Mouse (Mus musculus): ENCODE measurements at regions not wholly inside any gene's neighbourhood (a gene's known extent, or its start where the extent isn't known, plus 50 kb on each side); places are given as distances from the start of the nearest gene placed in this dataset.
A peak's percentile ranks its signal among the peaks of the same experiment; 100 is the strongest.

- Histone ChIP-seq H3K4me2 (no peak overlapping the region), H3K4me3 (replicated peaks) (no peak overlapping the region), H3K27me3 (no peaks in the 10 kb centered on the region), H3K4me1 (no peaks in the 10 kb centered on the region), H3K36me3 (no peaks in the 10 kb centered on the region), H3K9me3 (replicated peaks) (no peaks in the 10 kb centered on the region), H3K27ac (no peak overlapping the region), H3K9ac (no peak overlapping the region)
- ATAC-seq (replicated peaks; ENCODE audit: low FRiP score) = no peak
- 64% methylated on average over 1 of the region's 1 CpGs for WGBS
Measured at GRCm38 (mm10) chr1:69367531-69367930, 259.7 kb upstream of the Erbb4 start.

- Histone ChIP-seq H3K27ac (no peak overlapping the region), H3K4me1 (no peaks in the 10 kb centered on the region), H3K9ac (no peak overlapping the region), H3K9me3 (replicated peaks) (no peaks in the 10 kb centered on the region), H3K36me3 (no peaks in the 10 kb centered on the region), H3K4me2 (no peak overlapping the region), H3K4me3 (replicated peaks) (no peak overlapping the region), H3K27me3 (no peaks in the 10 kb centered on the region)
- no peak for ATAC-seq (replicated peaks; ENCODE audit: low FRiP score)
Measured at GRCm38 (mm10) chr1:69364069-69364468, 256.2 kb upstream of the Erbb4 start.

- WGBS = 77% methylated on average over 7 of the region's 7 CpGs
- Histone ChIP-seq H3K9me3 (replicated peaks) (no peaks in the 10 kb centered on the region), H3K9ac (no peak overlapping the region), H3K27me3 (no peaks in the 10 kb centered on the region), H3K4me3 (replicated peaks) (no peak overlapping the region), H3K4me1 (no peaks in the 10 kb centered on the region), H3K27ac (no peak overlapping the region), H3K4me2 (no peak overlapping the region), H3K36me3 (no peaks in the 10 kb centered on the region)
- no peak for ATAC-seq (replicated peaks; ENCODE audit: low FRiP score)
Measured at GRCm38 (mm10) chr1:69357548-69357947, 249.7 kb upstream of the Erbb4 start.

- H3K4me3 ChIP-seq (replicated peaks) = no peak overlapping the region
- ATAC-seq (replicated peaks; ENCODE audit: low FRiP score) = no peak
- no peaks in the 10 kb centered on the region for H3K9me3 ChIP-seq (replicated peaks)
- no peak overlapping the region for H3K9ac ChIP-seq
- H3K36me3 ChIP-seq = no peaks in the 10 kb centered on the region
- no peak overlapping the region for H3K4me2 ChIP-seq
- H3K4me1 ChIP-seq = no peaks in the 10 kb centered on the region
- H3K27ac ChIP-seq = no peak overlapping the region
- WGBS = 91% methylated on average over 2 of the region's 2 CpGs
- H3K27me3 ChIP-seq = no peaks in the 10 kb centered on the region
Measured at GRCm38 (mm10) chr1:69350417-69350816, 242.6 kb upstream of the Erbb4 start.

GRCm38 (mm10) chr1:69349826-69350225, 242.0 kb upstream of the Erbb4 start:
- Histone ChIP-seq H3K4me1 (no peaks in the 10 kb centered on the region), H3K36me3 (no peaks in the 10 kb centered on the region), H3K9ac (no peak overlapping the region), H3K27me3 (no peaks in the 10 kb centered on the region), H3K9me3 (replicated peaks) (no peaks in the 10 kb centered on the region), H3K27ac (no peak overlapping the region), H3K4me2 (no peak overlapping the region), H3K4me3 (replicated peaks) (no peak overlapping the region)
- WGBS = 86% methylated on average over 6 of the region's 6 CpGs
- ATAC-seq (replicated peaks; ENCODE audit: low FRiP score) = no peak

- Histone ChIP-seq H3K27me3 (no peaks in the 10 kb centered on the region), H3K4me2 (no peak overlapping the region), H3K9me3 (replicated peaks) (no peaks in the 10 kb centered on the region), H3K9ac (no peak overlapping the region), H3K27ac (no peak overlapping the region), H3K4me3 (replicated peaks) (no peak overlapping the region), H3K36me3 (no peaks in the 10 kb centered on the region), H3K4me1 (no peaks in the 10 kb centered on the region)
- no peak for ATAC-seq (replicated peaks; ENCODE audit: low FRiP score)
- 88% methylated on average over 4 of the region's 4 CpGs for WGBS
Measured at GRCm38 (mm10) chr1:69342100-69342499, 234.2 kb upstream of the Erbb4 start.

- 92% methylated on average over 4 of the region's 4 CpGs for WGBS
- H3K9me3 ChIP-seq (replicated peaks) = no peaks in the 10 kb centered on the region
- H3K4me1 ChIP-seq = no peaks in the 10 kb centered on the region
- H3K9ac ChIP-seq = no peak overlapping the region
- no peak overlapping the region for H3K4me2 ChIP-seq
- ATAC-seq (replicated peaks; ENCODE audit: low FRiP score) = no peak
- no peaks in the 10 kb centered on the region for H3K27me3 ChIP-seq
- H3K4me3 ChIP-seq (replicated peaks) = no peak overlapping the region
- no peak overlapping the region for H3K27ac ChIP-seq
- no peaks in the 10 kb centered on the region for H3K36me3 ChIP-seq
Measured at GRCm38 (mm10) chr1:69340481-69340880, 232.6 kb upstream of the Erbb4 start.

GRCm38 (mm10) chr1:69331418-69332254, 223.8 kb upstream of the Erbb4 start:
- no peak overlapping the region for H3K27ac ChIP-seq
- no peak overlapping the region for H3K9ac ChIP-seq
- H3K4me3 ChIP-seq (replicated peaks) = no peak overlapping the region
- peaks cover 6% of the 10 kb centered on the region; the same call in 1 of the 2 replicates for H3K4me1 ChIP-seq
- no peaks in the 10 kb centered on the region for H3K27me3 ChIP-seq
- peak overlapping the region; percentile 40 for H3K4me2 ChIP-seq
- no peaks in the 10 kb centered on the region for H3K9me3 ChIP-seq (replicated peaks)
- WGBS = 52% methylated on average over 11 of the region's 11 CpGs
- no peak for ATAC-seq (replicated peaks; ENCODE audit: low FRiP score)
- no peaks in the 10 kb centered on the region for H3K36me3 ChIP-seq

GRCm38 (mm10) chr1:69329399-69329798, 221.5 kb upstream of the Erbb4 start:
- H3K4me3 ChIP-seq (replicated peaks) = no peak overlapping the region
- H3K27ac ChIP-seq = no peak overlapping the region
- WGBS = 76% methylated on average over 3 of the region's 3 CpGs
- H3K4me1 ChIP-seq = peaks cover 6% of the 10 kb centered on the region; the same call in 1 of the 2 replicates
- no peaks in the 10 kb centered on the region for H3K27me3 ChIP-seq
- H3K9ac ChIP-seq = no peak overlapping the region
- no peak for ATAC-seq (replicated peaks; ENCODE audit: low FRiP score)
- H3K4me2 ChIP-seq = no peak overlapping the region
- no peaks in the 10 kb centered on the region for H3K9me3 ChIP-seq (replicated peaks)
- no peaks in the 10 kb centered on the region for H3K36me3 ChIP-seq

- H3K36me3 ChIP-seq = no peaks in the 10 kb centered on the region
- no peak overlapping the region for H3K4me3 ChIP-seq (replicated peaks)
- no peaks in the 10 kb centered on the region for H3K9me3 ChIP-seq (replicated peaks)
- peaks cover 2% of the 10 kb centered on the region; the same call in 1 of the 2 replicates for H3K4me1 ChIP-seq
- H3K4me2 ChIP-seq = no peak overlapping the region
- H3K9ac ChIP-seq = no peak overlapping the region
- no peak for ATAC-seq (replicated peaks; ENCODE audit: low FRiP score)
- no peak overlapping the region for H3K27ac ChIP-seq
- WGBS = 85% methylated on average over 8 of the region's 8 CpGs
- H3K27me3 ChIP-seq = no peaks in the 10 kb centered on the region
Measured at GRCm38 (mm10) chr1:69326711-69327110, 218.9 kb upstream of the Erbb4 start.

GRCm38 (mm10) chr1:69319526-69319925, 211.7 kb upstream of the Erbb4 start:
- H3K4me3 ChIP-seq (replicated peaks) = no peak overlapping the region
- H3K36me3 ChIP-seq = no peaks in the 10 kb centered on the region
- ATAC-seq (replicated peaks; ENCODE audit: low FRiP score) = no peak
- no peak overlapping the region for H3K9ac ChIP-seq
- H3K4me2 ChIP-seq = no peak overlapping the region
- no peaks in the 10 kb centered on the region for H3K27me3 ChIP-seq
- H3K27ac ChIP-seq = no peak overlapping the region
- no peaks in the 10 kb centered on the region for H3K9me3 ChIP-seq (replicated peaks)
- WGBS = 38% methylated on average over 3 of the region's 3 CpGs
- no peaks in the 10 kb centered on the region for H3K4me1 ChIP-seq

- no peaks in the 10 kb centered on the region for H3K27me3 ChIP-seq
- WGBS = 64% methylated on average over 3 of the region's 3 CpGs
- no peak overlapping the region for H3K9ac ChIP-seq
- no peaks in the 10 kb centered on the region for H3K9me3 ChIP-seq (replicated peaks)
- no peak overlapping the region for H3K4me3 ChIP-seq (replicated peaks)
- H3K36me3 ChIP-seq = no peaks in the 10 kb centered on the region
- ATAC-seq (replicated peaks; ENCODE audit: low FRiP score) = no peak
- no peaks in the 10 kb centered on the region for H3K4me1 ChIP-seq
- no peak overlapping the region for H3K4me2 ChIP-seq
- no peak overlapping the region for H3K27ac ChIP-seq
Measured at GRCm38 (mm10) chr1:69296816-69297215, 189.0 kb upstream of the Erbb4 start.

- WGBS = 85% methylated on average over 7 of the region's 7 CpGs
Measured at GRCm38 (mm10) chr1:69291329-69291728, 183.5 kb upstream of the Erbb4 start.

More at GRCm38 (mm10) chr1:69291329-69291728, 183.5 kb upstream of the Erbb4 start:
- Histone ChIP-seq H3K27me3 (no peaks in the 10 kb centered on the region), H3K9me3 (replicated peaks) (no peaks in the 10 kb centered on the region), H3K4me2 (no peak overlapping the region), H3K4me3 (replicated peaks) (no peak overlapping the region), H3K36me3 (no peaks in the 10 kb centered on the region), H3K9ac (no peak overlapping the region), H3K4me1 (no peaks in the 10 kb centered on the region), H3K27ac (no peak overlapping the region)
- no peak for ATAC-seq (replicated peaks; ENCODE audit: low FRiP score)
